Mouse (Mus musculus): Measurements from ENCODE around the gene Utp15. TPM values are rescaled to one million over a fixed set of nuclear protein-coding genes. Genes with fewer than 3 reads are reported as not detected.

Gene Utp15
- 0.63 and 0.84 TPM in 2 replicates for polyA plus RNA-seq (2012; rRNA removed)

DNA sequence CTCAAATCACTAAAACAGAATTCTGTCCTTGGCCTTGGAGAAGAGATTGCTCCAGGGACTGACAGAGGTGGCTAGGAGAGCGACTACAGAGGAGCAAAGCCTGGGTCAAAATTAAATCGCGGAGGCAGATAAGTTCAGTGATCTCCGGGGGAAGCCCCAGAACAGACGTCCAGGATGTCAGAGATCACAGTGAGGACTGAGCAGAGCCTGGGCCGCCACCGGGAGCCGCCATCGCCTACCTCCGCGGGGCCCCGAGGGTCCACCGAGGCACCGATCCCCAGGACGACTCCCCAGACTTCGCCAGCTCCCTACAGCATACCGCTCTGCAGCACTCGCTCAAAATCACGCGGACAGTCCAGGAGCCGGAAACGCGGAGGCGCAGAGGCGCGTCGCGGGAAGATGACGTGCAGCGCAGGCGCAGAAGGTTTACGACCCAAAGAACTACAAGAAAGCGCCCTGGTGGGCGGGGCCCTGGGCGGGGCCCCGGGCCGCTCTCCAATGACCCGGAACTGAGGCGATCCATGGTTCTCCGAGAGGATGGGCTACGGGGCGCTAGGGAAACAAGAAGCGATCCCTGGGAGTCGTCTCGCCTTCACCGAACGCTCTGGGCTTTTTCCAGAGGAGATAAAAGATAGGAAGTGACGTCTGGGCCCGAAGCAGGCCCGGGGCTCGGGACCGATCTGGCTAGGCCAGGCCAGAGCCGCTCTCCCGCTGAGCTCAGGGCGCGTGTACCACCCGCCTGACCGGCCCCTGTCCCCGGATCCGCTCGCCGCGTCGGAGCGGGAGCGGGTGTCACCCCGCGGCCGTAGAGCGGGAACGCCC lies at the start of gene Utp15, which contains the start of gene Ankra2:
Utp15 (minus strand) TSS at position 406 of the 822 bp plus-strand sequence.
Ankra2 (plus strand) TSS at position 439 of the 822 bp plus-strand sequence.

DNA sequence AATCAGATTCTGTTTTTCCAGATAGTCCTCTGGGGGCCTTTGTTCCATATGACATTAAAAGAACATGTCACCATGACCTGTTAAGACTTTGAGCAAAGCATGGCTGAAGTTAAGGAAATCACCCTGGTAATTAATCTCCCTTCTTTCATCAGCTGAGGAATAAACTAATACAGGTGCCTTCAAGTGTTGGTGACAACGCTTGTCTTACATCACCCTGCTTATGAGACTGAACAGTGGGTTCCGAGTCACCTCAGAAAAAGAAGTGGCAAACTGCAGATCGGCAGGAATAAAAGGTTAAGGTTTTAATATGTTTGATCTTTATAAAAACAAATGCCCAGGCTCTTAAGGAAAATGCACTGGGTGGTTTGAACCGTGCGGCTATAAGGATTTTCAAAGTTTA lies 16.8 kb upstream of the Utp15 start, which contains the start of gene Gm21976:
Gm21976 (plus strand) TSS at position 202 of the 400 bp plus-strand sequence.

DNA sequence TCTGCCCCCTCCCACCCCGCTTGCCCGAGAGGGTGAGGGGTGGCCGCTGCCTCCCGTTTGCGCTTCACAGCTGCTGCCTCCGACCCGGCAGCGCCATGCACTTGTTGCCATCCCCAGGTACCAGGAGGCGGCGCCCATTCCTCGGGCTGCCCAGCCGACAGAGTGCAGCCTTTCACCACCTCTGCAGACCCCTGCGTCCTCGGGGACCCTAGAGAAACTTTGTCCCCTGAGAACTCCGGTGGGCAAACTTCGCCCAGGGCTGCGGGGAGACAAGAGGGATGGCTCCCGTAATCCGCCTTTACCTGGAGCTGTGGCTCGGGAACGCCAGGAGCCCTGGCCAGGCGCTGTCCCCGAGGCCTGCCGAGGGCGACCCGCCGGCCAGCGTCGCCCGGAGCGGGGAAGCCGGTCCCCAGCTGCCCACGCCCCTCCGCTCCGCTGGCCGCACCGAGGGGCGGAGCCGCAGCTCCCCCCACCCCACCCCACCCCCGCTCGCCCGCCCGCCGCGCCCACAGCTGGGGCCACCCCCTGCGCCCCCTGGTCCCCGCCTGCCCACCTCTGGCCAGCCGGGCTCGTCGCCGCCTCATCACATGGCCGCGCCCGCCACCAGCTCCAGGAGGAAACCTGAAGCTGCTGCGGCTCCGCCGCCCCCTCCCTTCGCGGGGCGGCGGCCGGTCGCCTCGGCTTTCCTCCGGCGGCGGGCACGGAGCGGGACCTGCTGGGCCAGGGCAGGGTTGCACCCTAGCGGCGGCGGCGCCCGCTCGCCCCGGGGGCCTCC lies 56.9 kb downstream of the Utp15 start, which contains the start of gene Arhgef28:
Arhgef28 (minus strand) TSS at position 669 of the 775 bp plus-strand sequence.

Other genes starting within 250 kb of the Utp15 start
- 2.9 and 5.1 TPM in 2 replicates for gene Arhgef28, start 56.6 kb downstream of the Utp15 start, polyA plus RNA-seq (2012; rRNA removed)
- gene Ankra2, start within 50 bp of the Utp15 start, polyA plus RNA-seq (2012; rRNA removed): 3.2 and 4.9 TPM in 2 replicates
- not detected in 2 replicates for gene Gm21976, start 16.8 kb upstream of the Utp15 start, polyA plus RNA-seq (2012; rRNA removed)
- 13.6 and 16.2 TPM in 2 replicates for gene Btf3, start 54.0 kb upstream of the Utp15 start, polyA plus RNA-seq (2012; rRNA removed)
- gene Foxd1, start 91.2 kb upstream of the Utp15 start, polyA plus RNA-seq (2012; rRNA removed): not detected in 2 replicates
- gene Gm10320, start 229.0 kb upstream of the Utp15 start, polyA plus RNA-seq (2012; rRNA removed): 0.30 and 0.55 TPM in 2 replicates

Data from stomach, adult 2 months (tissue).